In genomic region chr8:48733731-48734130, GRCm38 (mm10) we compare ENCODE assay signal across 26 mouse cellular contexts.
DNase-seq lines count a peak whose midpoint lies in the region; ATAC-seq lines count a peak whose summit lies in the region.
"Had no signal": no experiment of that assay in that cellular context is flagged by ENCODE, and none has a peak within 500 bp of the region (broad histone marks: within the 10 kb centered on the region; RNA-seq: fewer than 3 reads in every experiment).

No protein-coding gene starts in this region.

- no peak overlapping the region for H3K27ac ChIP-seq in heart, embryonic 10.5 days
- peak overlapping the region; percentile 49 for H3K27ac ChIP-seq in liver, embryonic 15.5 days (replicated peaks)
- H3K27ac ChIP-seq: embryonic facial prominence, embryonic 10.5 days; embryonic facial prominence, embryonic 15.5 days; forebrain, embryonic 12.5 days; hindbrain, embryonic 12.5 days; hindbrain, postnatal 0 days; intestine, embryonic 15.5 days; lung, embryonic 15.5 days; midbrain, embryonic 12.5 days; stomach, embryonic 15.5 days had no signal

- H3K9me3 ChIP-seq in heart, embryonic 10.5 days: no peaks in the 10 kb centered on the region
- no peaks in the 10 kb centered on the region for H3K9me3 ChIP-seq in liver, embryonic 15.5 days (replicated peaks)
- H3K9me3 ChIP-seq: embryonic facial prominence, embryonic 10.5 days; embryonic facial prominence, embryonic 15.5 days; forebrain, embryonic 12.5 days; hindbrain, embryonic 12.5 days; intestine, embryonic 15.5 days; lung, embryonic 15.5 days; midbrain, embryonic 12.5 days; stomach, embryonic 15.5 days had no signal

- 78% methylated on average over 10 of the region's 10 CpGs for WGBS in heart, embryonic 10.5 days
- WGBS in liver, embryonic 15.5 days (ENCODE audit: insufficient replicate concordance): 53% methylated on average over 10 of the region's 10 CpGs

- H3K27me3 ChIP-seq in heart, embryonic 10.5 days (ENCODE audit: insufficient read depth, poor library complexity, severe bottlenecking): no peaks in the 10 kb centered on the region
- H3K27me3 ChIP-seq in liver, embryonic 15.5 days: no peaks in the 10 kb centered on the region
- H3K27me3 ChIP-seq: embryonic facial prominence, embryonic 15.5 days; hindbrain, embryonic 12.5 days; intestine, embryonic 15.5 days; midbrain, embryonic 12.5 days; stomach, embryonic 15.5 days had no signal

- 0 out of 2 replicates have a peak, but pooled peaks have one; percentile 3 for ATAC-seq in liver, embryonic 15.5 days (ENCODE audit: insufficient read depth)
- ATAC-seq: hindbrain, postnatal 0 days; intestine, embryonic 15.5 days had no signal

- no peak overlapping the region for H3K9ac ChIP-seq in liver, embryonic 15.5 days
- H3K9ac ChIP-seq: embryonic facial prominence, embryonic 15.5 days; forebrain, embryonic 12.5 days; hindbrain, embryonic 12.5 days; intestine, embryonic 15.5 days; lung, embryonic 15.5 days; midbrain, embryonic 12.5 days; stomach, embryonic 15.5 days had no signal

- H3K4me3 ChIP-seq in heart, embryonic 10.5 days: no peak overlapping the region
- no peak overlapping the region for H3K4me3 ChIP-seq in liver, embryonic 15.5 days (replicated peaks)
- H3K4me3 ChIP-seq: embryonic facial prominence, embryonic 10.5 days; embryonic facial prominence, embryonic 15.5 days; forebrain, embryonic 12.5 days; hindbrain, embryonic 12.5 days; intestine, embryonic 15.5 days; lung, embryonic 15.5 days; midbrain, embryonic 12.5 days; stomach, embryonic 15.5 days had no signal

- H3K4me2 ChIP-seq in liver, embryonic 15.5 days: no peak overlapping the region
- H3K4me2 ChIP-seq: embryonic facial prominence, embryonic 15.5 days; forebrain, embryonic 12.5 days; heart, embryonic 11.5 days; hindbrain, embryonic 12.5 days; intestine, embryonic 15.5 days; lung, embryonic 15.5 days; midbrain, embryonic 12.5 days; stomach, embryonic 15.5 days had no signal

- DNase-seq in heart, adult 11 months: peak; percentile 81
- DNase-seq in heart, embryonic 10.5 days (ENCODE audit: low spot score): no peak
- peak; percentile 41 for DNase-seq in ES-CJ7 (ENCODE audit: low read depth, low spot score)
- DNase-seq in adrenal gland, postnatal 14 days: peak; percentile 39
- DNase-seq in cerebellum, postnatal 25 days: no peak
- DNase-seq in spleen, postnatal 4 days (ENCODE audit: low spot score in 2 of 2): no peak
- DNase-seq: cerebellum, adult 2 months; cerebellum, postnatal 14 days; gastrocnemius, postnatal 10 days; heart, postnatal 36 days; layer of hippocampus, postnatal 36 days; left cerebral cortex, postnatal 4 days; lung, postnatal 36 days; retina, postnatal 1 day; right cerebral cortex, postnatal 14 days had no signal

- no peaks in the 10 kb centered on the region for H3K4me1 ChIP-seq in heart, embryonic 10.5 days
- H3K4me1 ChIP-seq in liver, embryonic 15.5 days (replicated peaks): no peaks in the 10 kb centered on the region; the same call in 1 of the 2 replicates
- H3K4me1 ChIP-seq: embryonic facial prominence, embryonic 15.5 days; hindbrain, embryonic 12.5 days; intestine, embryonic 15.5 days; lung, embryonic 15.5 days; stomach, embryonic 15.5 days had no signal

- no peaks in the 10 kb centered on the region for H3K36me3 ChIP-seq in heart, embryonic 10.5 days
- H3K36me3 ChIP-seq in liver, embryonic 15.5 days (replicated peaks): no peaks in the 10 kb centered on the region
- H3K36me3 ChIP-seq: embryonic facial prominence, embryonic 10.5 days; embryonic facial prominence, embryonic 15.5 days; forebrain, embryonic 12.5 days; hindbrain, embryonic 12.5 days; intestine, embryonic 15.5 days; lung, embryonic 15.5 days; midbrain, embryonic 12.5 days; stomach, embryonic 15.5 days had no signal

Comparison
In these comparisons a context has a peak if more than half of its experiments do, and no peak if none do; other contexts are left out.
1. DNase-seq: peak in heart, adult 11 months (single experiment), ES-CJ7 (single experiment) and adrenal gland, postnatal 14 days (single experiment); none in heart, embryonic 10.5 days (single experiment), cerebellum, postnatal 25 days (0 of 2) and spleen, postnatal 4 days (0 of 2).